Mouse (Mus musculus): ENCODE measurements around the gene Gm5624. TPM values are rescaled to one million over a fixed set of nuclear protein-coding genes. Genes with fewer than 3 reads are reported as not detected.
"Not testable (repeated sequence)": the region's sequence is repeated elsewhere in the genome, so short reads cannot be mapped to it uniquely, and the experiment has no call there.

The Gm5624 gene
- total RNA-seq (2021), result not detected in 2 replicates
- long read RNA-seq, result 0 reads

GRCm38 (mm10) chr14:44627737-44628136 lies at the start of gene Gm5624:
Gene Gm5624 (minus strand): TSS chr14:44627938.
- not testable (repeated sequence) for DNase-seq

GRCm38 (mm10) chr14:44591765-44592164 lies 36.0 kb downstream of the Gm5624 start:
- DNase-seq, result not testable (repeated sequence)

- DNase-seq, result not testable (repeated sequence)
Measured at GRCm38 (mm10) chr14:44582853-44583252, 44.9 kb downstream of the Gm5624 start, which contains the start of gene Gm8247. Gene Gm8247 (plus strand): TSS chr14:44583153.

GRCm38 (mm10) chr14:44547961-44548360 lies 79.8 kb downstream of the Gm5624 start:
- not testable (repeated sequence) for DNase-seq

GRCm38 (mm10) chr14:44517976-44518375 lies 109.8 kb downstream of the Gm5624 start, which contains the start of gene Gm17093:
Gene Gm17093 (plus strand): TSS chr14:44518276.
- DNase-seq, result not testable (repeated sequence)

Other genes with a start within 250 kb of the Gm5624 start
- not detected in 2 replicates for gene Gm3371, start 217.2 kb downstream of the Gm5624 start, total RNA-seq (2021)
- gene Gm8232, start 194.3 kb downstream of the Gm5624 start, total RNA-seq (2021), result not detected in 2 replicates
- not detected in 2 replicates for gene BC061237, start 135.5 kb downstream of the Gm5624 start, total RNA-seq (2021)
- gene Gm17093, start 109.7 kb downstream of the Gm5624 start, total RNA-seq (2021), result not detected in 2 replicates
- not detected in 2 replicates for gene Gm8247, start 44.8 kb downstream of the Gm5624 start, total RNA-seq (2021)
- gene Gm8257, start 78.5 kb upstream of the Gm5624 start, total RNA-seq (2021), result not detected in 2 replicates
- not detected in 2 replicates for gene Gm8267, start 122.4 kb upstream of the Gm5624 start, total RNA-seq (2021)
- gene Ptgdr, start 231.4 kb upstream of the Gm5624 start, total RNA-seq (2021), result not detected in 2 replicates